Mouse (Mus musculus) lung, adult 2 months (tissue): ENCODE results near the gene Coro6.
A peak's percentile ranks its signal among the peaks of the same experiment; 100 is the strongest.

Source experiments
- CTCF ChIP-seq: fragments of 200-500 bp; IDR thresholded peaks from 2 replicates; pipeline ENCODE4 v1.5.1; 2011; ENCODE audit warnings: mild to moderate bottlenecking, low read length, control low read depth; ENCODE audit not compliant: insufficient read depth
- POLR2A ChIP-seq: fragments of 200-500 bp; IDR thresholded peaks from 2 replicates; pipeline ENCODE4 v1.6.1; 2011; ENCODE audit warnings: low read depth, mild to moderate bottlenecking, control low read depth, low read length, borderline replicate concordance; ENCODE audit errors: extremely low read depth

- peak; percentile 84; the same call in 1 of the 2 replicates for TF ChIP-seq POLR2A
- no peak for TF ChIP-seq CTCF
These were observed 50.9 kb downstream of the Coro6 start for GRCm38 (mm10) chr11:77512891-77513810.
